Mouse (Mus musculus) lung, adult 2 months (tissue): ENCODE data around the gene Rpgr. TPM values are rescaled to one million over a fixed set of nuclear protein-coding genes. Genes with fewer than 3 reads are reported as not detected.

ENCODE experiments used
- DNase-seq: peaks from one replicate; pipeline ENCODE4 v3.0.0; 2022
- H3K4me1 ChIP-seq: fragments of 200-500 bp; 2 replicates; pipeline ENCODE4 v1.6.1; 2011; ENCODE audit warnings: low read length; ENCODE audit not compliant: control insufficient read depth, insufficient read depth
- H3K4me3 ChIP-seq: fragments of 200-500 bp; replicated peaks from 2 replicates; pipeline ENCODE3; 2011; ENCODE audit warnings: low read depth, mild to moderate bottlenecking, control low read depth, low read length; ENCODE audit errors: extremely low read depth
- CTCF ChIP-seq: fragments of 200-500 bp; IDR thresholded peaks from 2 replicates; pipeline ENCODE4 v1.5.1; 2011; ENCODE audit warnings: mild to moderate bottlenecking, low read length, control low read depth; ENCODE audit not compliant: insufficient read depth
- POLR2A ChIP-seq: fragments of 200-500 bp; IDR thresholded peaks from 2 replicates; pipeline ENCODE4 v1.6.1; 2011; ENCODE audit warnings: low read depth, mild to moderate bottlenecking, control low read depth, low read length, borderline replicate concordance; ENCODE audit errors: extremely low read depth
- WGBS: fragments of 180-500 bp; shearing (Covaris S2); methylation state at CpG from one replicate; pipeline ENCODE4 v1.1.7; 2018; 5-methylcytosine and 5-hydroxymethylcytosine counted together
- polyA plus RNA-seq: library from polyadenylated mRNA; depleted of rRNA; stranded (reverse); fragments of >200 nt; gene quantifications from 2 replicates; pipeline ENCODE4 v1.2.3, GENCODE M21; 2012

The Rpgr gene
- polyA plus RNA-seq, 1 experiment: 2.2 TPM

DNA sequence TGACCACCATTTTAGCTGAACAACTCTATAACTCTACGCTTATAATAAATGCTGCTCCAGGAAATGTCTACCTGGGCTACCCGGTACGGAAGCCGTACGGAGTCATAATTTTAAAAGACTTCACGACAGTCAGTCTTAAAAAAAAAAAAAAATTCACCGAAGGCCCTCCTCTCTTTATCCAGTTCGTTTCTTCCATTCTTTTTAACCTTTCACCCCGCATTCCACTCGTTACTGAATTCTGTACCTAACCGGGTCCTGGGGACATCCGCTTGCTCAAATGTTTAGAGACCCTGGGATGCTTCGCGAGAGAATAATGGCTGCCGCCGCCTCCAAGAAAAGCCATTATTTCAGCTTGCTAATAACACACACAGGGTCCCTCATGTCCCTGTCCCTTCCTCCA lies 748 bp downstream of the Rpgr start:
- TF ChIP-seq POLR2A: no peak
- TF ChIP-seq CTCF: no peak
- no peak for DNase-seq
- H3K4me1 ChIP-seq: no peaks in the 10 kb centered on the region
- peak overlapping the region; percentile 91 for H3K4me3 ChIP-seq
- 32% methylated on average over 16 of the region's 16 CpGs for WGBS

DNA sequence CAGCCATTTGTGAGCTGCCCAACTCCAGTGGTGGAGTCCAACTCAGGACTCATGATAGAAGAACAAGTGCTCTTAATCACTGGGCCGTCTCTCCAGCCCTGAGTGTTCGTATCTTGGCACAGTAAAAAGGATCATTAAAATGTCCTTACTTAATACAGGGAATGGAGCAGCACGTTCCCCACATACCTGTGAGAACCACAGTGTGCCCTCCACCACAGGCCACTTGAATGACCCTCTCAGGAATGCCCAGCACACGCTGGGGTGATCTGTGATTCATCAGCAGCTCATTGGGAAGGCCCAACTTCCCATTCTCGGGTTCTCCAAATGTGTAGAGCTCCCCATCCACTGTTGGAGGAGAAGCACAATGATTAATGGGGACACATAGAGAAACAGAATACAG lies 10.8 kb downstream of the Rpgr start:
- no peak overlapping the region for H3K4me3 ChIP-seq
- no peaks in the 10 kb centered on the region for H3K4me1 ChIP-seq
- 70% methylated on average over 5 of the region's 5 CpGs for WGBS
- TF ChIP-seq POLR2A: no peak
- TF ChIP-seq CTCF: no peak
- no peak for DNase-seq

DNA sequence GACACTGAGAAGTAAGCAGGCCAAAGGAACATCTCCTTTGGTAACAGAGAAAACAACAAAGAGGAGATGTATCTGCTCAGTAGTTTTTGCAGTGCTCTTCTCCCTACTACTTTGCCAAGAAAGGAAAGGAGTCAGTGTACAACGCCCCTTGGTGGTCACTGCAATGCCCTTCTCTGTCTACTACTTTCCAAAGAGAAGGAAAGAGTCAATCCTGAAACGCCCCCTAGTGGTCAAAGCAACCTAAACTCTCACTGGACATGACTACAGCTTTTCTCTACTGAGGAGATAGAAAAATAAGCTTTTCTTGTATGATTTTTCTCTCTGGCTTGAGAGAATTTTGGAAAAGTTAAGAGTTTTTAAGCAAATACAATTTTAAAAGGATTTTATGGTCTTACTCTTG lies 15.4 kb downstream of the Rpgr start:
- DNase-seq: no peak
- TF ChIP-seq POLR2A (no peak), CTCF (no peak)
- no peaks in the 10 kb centered on the region for H3K4me1 ChIP-seq
- H3K4me3 ChIP-seq: no peak overlapping the region
- 28% methylated on average over 2 of the region's 2 CpGs for WGBS

DNA sequence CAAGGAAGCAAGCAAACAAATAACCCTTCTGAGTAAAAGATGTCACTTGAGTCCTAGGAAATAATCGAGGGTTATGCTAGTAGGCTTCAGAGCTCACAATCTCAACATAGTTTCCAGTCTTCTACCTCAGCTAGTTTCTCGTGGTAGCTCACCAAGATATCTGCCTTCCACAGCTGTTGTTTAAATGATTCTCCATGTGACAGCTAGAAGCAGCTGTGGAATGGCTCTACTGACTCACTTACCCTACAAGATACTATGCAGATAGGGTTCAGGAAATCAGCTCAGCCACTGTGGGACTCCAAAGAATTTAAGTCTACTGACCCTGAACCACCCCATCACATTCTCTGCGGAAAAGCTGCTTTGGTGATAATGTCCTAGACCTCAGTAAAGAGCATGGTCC lies 64.3 kb downstream of the Rpgr start:
- no peak for TF ChIP-seq POLR2A
- no peak for TF ChIP-seq CTCF
- WGBS: 64% methylated on average over 3 of the region's 3 CpGs
- DNase-seq: no peak
- Histone ChIP-seq H3K4me1 (no peaks in the 10 kb centered on the region), H3K4me3 (no peak overlapping the region)

DNA sequence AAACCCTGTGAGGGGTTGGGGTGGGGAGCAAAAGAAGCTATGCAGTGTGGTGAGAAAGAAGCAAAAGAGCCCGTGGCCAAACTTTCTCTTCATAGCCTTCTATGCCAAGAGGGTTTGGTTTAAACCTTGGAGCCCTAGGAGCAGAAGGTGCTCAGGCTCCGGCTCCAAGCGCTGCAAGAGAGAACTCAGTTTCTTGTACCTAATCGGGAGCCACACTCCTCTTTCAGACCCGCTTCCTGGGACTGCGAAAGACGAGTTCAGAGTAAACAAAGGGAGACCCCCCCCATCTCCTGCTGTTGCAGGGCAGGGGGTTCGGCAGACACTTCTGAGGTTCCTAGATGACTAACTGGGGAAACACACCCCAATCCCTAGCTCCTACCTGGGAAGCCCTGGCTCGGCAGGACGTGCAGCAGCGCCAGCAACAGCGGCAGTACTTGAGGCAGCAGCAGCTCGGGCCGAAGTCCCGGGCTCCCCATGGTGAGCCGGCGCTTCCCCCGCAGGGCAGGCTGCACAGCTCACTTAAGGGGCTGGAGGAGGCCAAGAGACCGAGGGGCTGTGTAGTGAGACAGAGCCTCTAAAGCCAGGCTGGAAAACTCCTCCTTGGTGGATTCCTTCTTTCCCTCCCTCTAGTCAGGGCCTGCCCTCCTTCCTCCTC lies 99.5 kb downstream of the Rpgr start, which contains the start of gene Srpx:
TSS of gene Srpx (minus strand) at position 645 of the 655 bp plus-strand sequence.
- DNase-seq: no peak
- TF ChIP-seq CTCF: no peak
- TF ChIP-seq POLR2A: no peak
- WGBS: 34% methylated on average over 19 of the region's 19 CpGs
- Histone ChIP-seq H3K4me1 (no peaks in the 10 kb centered on the region), H3K4me3 (peak within 1 kb of the TSS; percentile 23)

DNA sequence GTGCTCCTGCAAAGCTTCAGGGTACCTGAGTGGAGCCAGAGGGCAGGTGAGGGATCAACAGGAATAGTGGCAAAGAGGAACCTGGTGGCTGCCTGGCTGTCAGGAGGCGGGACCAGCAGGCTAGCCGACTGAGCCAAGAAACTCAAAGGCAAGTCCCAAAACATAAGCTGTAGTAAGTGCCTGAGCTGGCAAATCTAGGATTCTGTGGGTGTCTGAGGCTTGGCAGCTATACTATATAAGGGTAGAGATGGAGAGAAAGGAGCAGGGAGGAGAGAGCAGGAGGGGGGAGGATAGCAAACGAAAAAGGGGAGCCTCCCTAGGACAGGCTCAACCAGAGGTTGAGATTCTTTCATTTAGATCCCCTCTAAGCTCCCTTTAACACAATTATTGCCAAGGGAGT lies 100.9 kb downstream of the Rpgr start:
- WGBS: 46% methylated on average over 3 of the region's 3 CpGs
- DNase-seq: no peak
- no peak for TF ChIP-seq POLR2A
- no peak for TF ChIP-seq CTCF
- H3K4me1 ChIP-seq: no peaks in the 10 kb centered on the region
- H3K4me3 ChIP-seq: no peak overlapping the region

DNA sequence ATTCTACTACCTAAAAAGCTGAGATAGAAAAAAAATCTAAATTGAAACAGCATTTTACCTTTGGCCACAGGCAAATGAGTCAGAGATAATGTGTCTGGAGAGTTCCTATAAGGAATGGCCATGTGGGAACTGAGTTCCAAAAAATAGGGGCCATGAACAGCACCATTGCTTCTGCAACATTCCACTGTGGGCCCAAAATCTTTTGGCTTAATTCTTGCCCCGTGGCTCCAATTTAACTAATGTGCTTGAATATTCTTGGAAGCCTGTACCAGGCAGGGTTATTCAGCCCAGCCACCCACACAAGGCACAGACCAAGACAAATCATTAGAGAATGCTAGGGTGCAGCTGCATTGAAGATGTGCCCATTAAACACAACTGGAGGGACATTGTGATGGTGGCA lies 106.0 kb downstream of the Rpgr start:
- Histone ChIP-seq H3K4me3 (no peak overlapping the region), H3K4me1 (no peaks in the 10 kb centered on the region)
- 62% methylated on average over 1 of the region's 1 CpGs for WGBS
- TF ChIP-seq POLR2A: no peak
- TF ChIP-seq CTCF: no peak
- DNase-seq: no peak

DNA sequence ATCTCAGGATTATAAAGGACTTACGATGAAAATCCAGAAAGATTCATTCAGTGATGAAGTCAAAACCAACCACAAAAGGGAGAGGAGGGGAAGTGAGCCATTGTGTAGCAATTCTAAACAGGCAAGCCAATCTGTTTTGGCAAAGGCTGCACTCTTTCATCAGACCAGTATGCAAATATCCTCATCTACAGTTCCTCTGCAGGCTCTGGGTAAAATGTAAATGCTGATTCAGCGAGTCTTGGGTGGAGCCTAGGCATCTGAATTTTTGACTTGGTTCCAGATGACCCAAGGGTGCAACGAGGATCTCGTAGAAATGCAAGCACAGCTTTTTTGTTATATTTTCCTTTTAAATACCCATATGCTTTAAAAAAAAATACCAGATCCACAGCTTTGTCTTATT lies 108.2 kb downstream of the Rpgr start:
- Histone ChIP-seq H3K4me3 (no peak overlapping the region), H3K4me1 (no peaks in the 10 kb centered on the region)
- 37% methylated on average over 4 of the region's 4 CpGs for WGBS
- no peak for DNase-seq
- TF ChIP-seq CTCF: no peak
- TF ChIP-seq POLR2A: no peak

DNA sequence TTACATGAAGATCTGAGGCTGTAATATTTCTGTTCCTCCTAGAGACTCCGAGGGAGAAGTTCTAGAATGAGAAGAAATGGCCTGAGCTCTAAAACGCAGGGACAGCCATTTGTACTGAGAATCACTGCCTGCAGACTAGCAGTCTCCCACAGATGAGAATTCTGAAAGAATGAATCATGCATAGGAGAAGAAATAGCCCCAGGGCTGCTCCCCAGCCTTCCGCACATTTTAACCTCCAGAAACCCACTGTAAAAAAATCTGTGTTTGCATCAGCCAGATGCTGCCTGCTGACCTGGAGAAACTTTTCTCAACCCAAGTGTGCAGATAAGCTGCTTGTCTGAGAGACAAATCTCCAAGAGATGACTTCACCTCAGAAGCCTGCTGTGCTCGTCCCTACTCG lies 111.2 kb downstream of the Rpgr start:
- DNase-seq: no peak
- 68% methylated on average over 5 of the region's 5 CpGs for WGBS
- H3K4me1 ChIP-seq: no peaks in the 10 kb centered on the region
- no peak overlapping the region for H3K4me3 ChIP-seq
- TF ChIP-seq POLR2A (no peak), CTCF (no peak)

DNA sequence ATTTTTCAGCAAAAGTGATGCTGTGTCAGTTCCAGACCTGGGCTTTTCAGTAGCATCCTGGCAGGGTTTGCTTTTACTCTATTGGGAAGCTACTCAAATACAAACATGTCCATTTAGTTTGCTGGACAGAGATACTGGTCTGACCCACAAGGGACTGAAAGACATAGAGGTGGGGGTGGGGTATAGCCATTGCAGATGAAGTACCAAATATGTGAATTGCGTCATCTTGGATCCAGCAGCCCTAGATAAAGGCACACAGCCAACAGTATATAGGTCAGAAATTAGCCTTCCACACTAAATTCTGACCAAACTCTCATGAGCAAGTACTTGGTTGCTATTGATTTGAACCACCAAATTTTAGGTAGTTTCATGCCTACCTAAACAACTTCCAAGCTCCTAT lies 114.0 kb downstream of the Rpgr start:
- Histone ChIP-seq H3K4me3 (no peak overlapping the region), H3K4me1 (no peaks in the 10 kb centered on the region)
- WGBS: 77% methylated on average over 1 of the region's 1 CpGs
- no peak for TF ChIP-seq CTCF
- no peak for TF ChIP-seq POLR2A
- DNase-seq: no peak
